Mouse (Mus musculus) neutrophil, adult 59 days (primary cell): ENCODE measurements around the gene Awat2. TPM values are rescaled to one million over a fixed set of nuclear protein-coding genes. Genes with fewer than 3 reads are reported as not detected.

ENCODE experiments used
- total RNA-seq, 2 experiments: library from RNA; stranded (reverse); gene quantifications; 1 replicate in 1 of 2; 2 replicates in 1 of 2; pipeline ENCODE4 v1.2.4; 2023

The Awat2 gene
- not detected for total RNA-seq

DNA sequence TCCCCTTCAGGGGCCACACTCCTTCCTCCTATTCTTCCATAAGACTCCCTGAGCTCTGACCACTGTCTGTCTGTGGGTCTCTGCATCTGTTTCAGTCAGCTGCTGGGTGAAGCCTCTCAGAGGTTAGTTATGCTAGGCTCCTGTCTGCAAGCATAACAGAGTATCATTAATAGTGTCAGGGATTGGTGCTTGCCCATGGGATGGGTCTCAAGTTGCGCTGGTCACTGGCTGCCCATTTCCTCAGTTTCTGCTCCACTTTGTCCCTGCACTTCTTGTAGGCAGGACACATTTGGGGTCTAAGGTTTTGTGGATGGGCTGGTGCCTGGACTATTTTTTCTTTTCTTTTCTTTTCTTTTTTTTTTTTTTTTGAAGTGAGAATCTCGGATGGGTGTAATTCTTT, at the start of gene Awat2:
Gene Awat2 (minus strand): TSS at position 101 of the 400 bp plus-strand sequence.

DNA sequence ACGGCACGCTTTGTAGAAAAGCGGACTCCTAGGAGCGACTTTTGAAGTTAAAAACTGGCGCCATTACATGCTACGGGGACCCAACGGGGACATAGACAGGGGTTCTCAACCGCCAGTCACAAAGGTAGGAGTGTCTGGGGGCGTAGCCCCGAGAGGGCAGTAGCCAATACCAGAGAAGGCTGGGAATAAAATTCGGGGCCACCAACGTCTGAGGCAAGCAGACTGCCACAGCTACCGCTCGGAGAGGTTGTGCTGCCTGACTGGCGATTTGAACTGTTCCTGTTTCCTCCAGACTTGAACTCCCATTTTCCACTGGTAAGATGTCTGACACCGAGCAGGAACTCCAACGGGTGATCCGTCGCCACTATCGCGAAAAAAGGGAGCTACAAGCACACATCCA, 13.8 kb downstream of the Awat2 start, which contains the start of gene Otud6a:
Gene Otud6a (plus strand): TSS at position 321 of the 400 bp plus-strand sequence.

Other genes starting within 250 kb of the Awat2 start
- gene Otud6a, start 13.7 kb downstream of the Awat2 start, total RNA-seq: not detected
- gene Igbp1, start 51.6 kb upstream of the Awat2 start, total RNA-seq: 10 to 100 TPM; 31.5 to 32.9 TPM
- under 1 TPM in 1 of 2 experiments, not detected in 1; 0.29 TPM for gene Dgat2l6, start 82.1 kb upstream of the Awat2 start, total RNA-seq
- gene Awat1, start 129.5 kb upstream of the Awat2 start, total RNA-seq: 1 to 10 TPM in 1 of 2 experiments, under 1 TPM in 1; 0.44 to 1.1 TPM
- gene P2ry4, start 152.2 kb upstream of the Awat2 start, total RNA-seq: not detected
- gene Arr3, start 162.8 kb upstream of the Awat2 start, total RNA-seq: not detected
- gene Kif4, start 183.0 kb upstream of the Awat2 start, total RNA-seq: 10 to 100 TPM; 21.9 to 24.5 TPM
- 10 to 100 TPM; 18.6 to 25.1 TPM for gene Pdzd11, start 183.9 kb upstream of the Awat2 start, total RNA-seq